Mouse (Mus musculus): ENCODE results near the gene Gm49322. TPM values are rescaled to one million over a fixed set of nuclear protein-coding genes. Genes with fewer than 3 reads are reported as not detected.

The Gm49322 gene
- polyA plus RNA-seq, 1 experiment from 2014 or later, result 3.1 TPM

DNA sequence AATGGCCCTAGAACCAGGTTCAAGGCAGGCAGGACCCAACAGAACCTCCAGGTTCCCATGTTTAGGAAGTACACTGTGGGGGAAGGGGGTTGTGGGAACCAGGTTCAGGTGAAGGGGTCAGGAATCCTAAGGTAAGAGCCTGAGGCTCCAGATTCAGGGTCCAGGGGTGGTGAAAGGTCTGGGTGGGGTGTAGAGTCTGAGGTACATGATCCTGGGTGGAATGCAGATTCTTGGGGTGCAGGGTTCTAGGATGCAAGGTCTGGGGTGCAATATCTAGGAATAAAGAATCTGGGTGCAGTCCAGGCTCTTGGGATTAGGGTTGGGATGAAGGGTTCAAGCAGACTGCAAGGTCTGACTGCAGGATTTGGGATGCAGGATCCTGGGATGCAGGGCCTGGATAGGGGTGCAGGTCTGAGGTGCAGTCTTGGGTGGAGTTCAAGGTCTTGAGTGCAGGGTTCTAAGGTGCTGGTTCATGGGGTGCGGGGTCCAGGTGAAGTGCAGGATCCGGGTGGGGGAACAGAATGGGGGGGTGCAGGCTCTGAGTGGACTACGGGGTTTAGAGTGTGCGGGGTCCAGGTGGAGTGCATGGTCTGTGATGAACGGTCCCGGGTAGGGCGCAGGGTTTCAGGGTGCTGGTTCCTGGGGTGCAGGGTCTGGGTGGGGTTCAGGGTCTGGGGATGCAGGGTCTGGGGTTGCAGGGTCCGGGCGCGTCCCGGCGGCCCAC lies 49.7 kb downstream of the Gm49322 start:
- whole genome bisulfite sequencing, result 3% methylated on average over 12 of the region's 12 CpGs
- Histone ChIP-seq H3K4me3 (ENCODE audit: low read depth, low read length) (peak overlapping the region; percentile 92), H3K27ac (ENCODE audit: low read depth, low read length) (0 out of 2 replicates have a peak overlapping the region, but pooled peaks have one; percentile 58), H3K4me1 (ENCODE audit: control insufficient read depth, insufficient read depth, low read length) (peaks cover 8% of the 10 kb centered on the region), H3K9ac (ENCODE audit: low read length) (peak overlapping the region; percentile 95), H3K27me3 (ENCODE audit: control insufficient read depth, insufficient read depth, low read length) (no peaks in the 10 kb centered on the region), H3K9me3 (ENCODE audit: control insufficient read depth, low read length) (no peaks in the 10 kb centered on the region), H3K36me3 (ENCODE audit: control insufficient read depth, insufficient read depth, low read length) (no peaks in the 10 kb centered on the region), H3K4me2 (ENCODE audit: low read depth) (peak overlapping the region; percentile 92)
- ATAC-seq (ENCODE audit: insufficient read depth, low FRiP score, low TSS enrichment), result peak; percentile 48
- DNase-seq (ENCODE audit: low spot score), result no peak

DNA sequence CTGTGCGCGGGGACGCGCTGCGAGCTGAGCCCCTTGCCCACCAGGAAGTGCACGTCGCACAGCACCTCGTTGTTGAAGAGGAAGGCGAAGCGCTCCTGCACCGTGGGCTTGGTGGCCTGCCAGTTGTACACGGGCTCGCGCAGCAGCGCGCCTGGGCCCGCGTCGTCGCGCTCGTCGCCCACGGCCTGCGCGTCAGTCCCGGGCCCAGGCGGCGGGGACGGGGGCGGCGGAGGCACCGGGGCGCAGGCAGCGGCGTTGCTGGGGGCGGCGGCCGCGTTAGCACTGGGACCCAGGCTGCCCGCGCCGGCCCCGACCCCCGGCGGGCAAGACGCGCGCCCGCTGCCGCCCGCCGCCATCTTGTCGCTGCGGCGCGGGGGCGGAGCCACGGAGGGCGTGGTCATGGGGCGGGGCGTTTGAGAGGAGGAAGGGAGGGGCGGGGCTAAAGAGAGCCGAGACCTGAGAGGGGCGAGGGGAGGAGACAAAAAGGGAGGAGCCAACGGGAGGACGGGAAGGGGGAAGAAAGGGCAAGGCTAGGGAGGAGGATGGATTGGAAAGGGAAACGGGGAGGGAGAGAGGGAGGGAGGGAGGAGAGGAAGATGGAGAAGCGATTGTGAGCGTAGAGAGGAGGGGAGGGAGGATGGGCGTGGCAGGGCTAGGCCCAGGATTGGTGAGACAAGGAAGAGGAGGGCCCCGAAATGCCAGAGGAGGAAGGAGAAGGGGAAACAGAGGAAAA lies 50.5 kb downstream of the Gm49322 start:
- Histone ChIP-seq H3K36me3 (ENCODE audit: control insufficient read depth, insufficient read depth, low read length) (no peaks in the 10 kb centered on the region), H3K4me2 (ENCODE audit: low read depth) (peak overlapping the region; percentile 92), H3K27ac (ENCODE audit: low read depth, low read length) (peak overlapping the region; percentile 78), H3K9me3 (ENCODE audit: control insufficient read depth, low read length) (no peaks in the 10 kb centered on the region), H3K9ac (ENCODE audit: low read length) (peak overlapping the region; percentile 95), H3K27me3 (ENCODE audit: control insufficient read depth, insufficient read depth, low read length) (no peaks in the 10 kb centered on the region), H3K4me1 (ENCODE audit: control insufficient read depth, insufficient read depth, low read length) (peaks cover 8% of the 10 kb centered on the region), H3K4me3 (ENCODE audit: low read depth, low read length) (peak overlapping the region; percentile 92)
- under 1% methylated on average over 71 of the region's 72 CpGs for WGBS
- ATAC-seq (ENCODE audit: insufficient read depth, low FRiP score, low TSS enrichment) (peak; percentile 65), DNase-seq (ENCODE audit: low spot score) (peak; percentile 98)

GRCm38 (mm10) chr10:80656863-80657623 lies 51.2 kb downstream of the Gm49322 start, which contains the start of gene Btbd2:
Gene Btbd2 (minus strand): TSS chr10:80657071.
- H3K27me3 ChIP-seq (ENCODE audit: control insufficient read depth, insufficient read depth, low read length), result no peaks in the 10 kb centered on the region
- H3K27ac ChIP-seq (ENCODE audit: low read depth, low read length), result peak within 1 kb of the TSS; percentile 78
- WGBS, result 19% methylated on average over 15 of the region's 15 CpGs
- peak within 1 kb of the TSS; percentile 95 for H3K9ac ChIP-seq (ENCODE audit: low read length)
- H3K4me1 ChIP-seq (ENCODE audit: control insufficient read depth, insufficient read depth, low read length), result peaks cover 8% of the 10 kb centered on the region
- ATAC-seq (ENCODE audit: insufficient read depth, low FRiP score, low TSS enrichment) (peak; percentile 20), DNase-seq (ENCODE audit: low spot score) (no peak)
- peak within 1 kb of the TSS; percentile 92 for H3K4me3 ChIP-seq (ENCODE audit: low read depth, low read length)
- peak within 1 kb of the TSS; percentile 92 for H3K4me2 ChIP-seq (ENCODE audit: low read depth)
- H3K36me3 ChIP-seq (ENCODE audit: control insufficient read depth, insufficient read depth, low read length), result no peaks in the 10 kb centered on the region
- H3K9me3 ChIP-seq (ENCODE audit: control insufficient read depth, low read length), result no peaks in the 10 kb centered on the region

- Histone ChIP-seq H3K36me3 (ENCODE audit: control insufficient read depth, insufficient read depth, low read length) (no peaks in the 10 kb centered on the region), H3K9ac (ENCODE audit: low read length) (no peak overlapping the region), H3K4me3 (ENCODE audit: low read depth, low read length) (no peak overlapping the region), H3K27ac (ENCODE audit: low read depth, low read length) (no peak overlapping the region), H3K9me3 (ENCODE audit: control insufficient read depth, low read length) (no peaks in the 10 kb centered on the region), H3K4me1 (ENCODE audit: control insufficient read depth, insufficient read depth, low read length) (peaks cover 8% of the 10 kb centered on the region), H3K27me3 (ENCODE audit: control insufficient read depth, insufficient read depth, low read length) (no peaks in the 10 kb centered on the region), H3K4me2 (ENCODE audit: low read depth) (no peak overlapping the region)
- 85% methylated on average over 14 of the region's 14 CpGs for WGBS
- ATAC-seq (ENCODE audit: insufficient read depth, low FRiP score, low TSS enrichment), result no peak
- DNase-seq (ENCODE audit: low spot score), result no peak
These were observed 52.5 kb downstream of the Gm49322 start for GRCm38 (mm10) chr10:80658194-80658840.

DNA sequence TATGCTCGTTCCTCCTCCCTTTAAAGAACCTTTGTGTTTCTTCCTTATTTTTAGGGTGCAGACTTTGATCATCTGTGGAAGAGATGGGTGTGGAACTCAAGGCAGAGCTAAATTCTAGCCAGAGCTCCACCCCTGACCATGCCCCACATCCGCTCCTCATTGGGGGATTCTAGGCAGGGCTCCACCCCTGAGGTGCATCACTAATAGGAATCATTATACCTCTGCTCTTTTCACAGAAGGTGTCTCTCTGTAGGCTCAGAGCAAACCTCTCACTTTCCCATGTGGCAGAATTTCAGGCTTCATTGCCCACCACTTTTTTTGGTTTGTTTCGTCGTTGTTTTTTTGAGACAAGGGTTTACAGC lies 53.0 kb downstream of the Gm49322 start:
- Histone ChIP-seq H3K9ac (ENCODE audit: low read length) (no peak overlapping the region), H3K27ac (ENCODE audit: low read depth, low read length) (no peak overlapping the region), H3K4me1 (ENCODE audit: control insufficient read depth, insufficient read depth, low read length) (peaks cover 8% of the 10 kb centered on the region), H3K4me3 (ENCODE audit: low read depth, low read length) (no peak overlapping the region), H3K27me3 (ENCODE audit: control insufficient read depth, insufficient read depth, low read length) (no peaks in the 10 kb centered on the region), H3K9me3 (ENCODE audit: control insufficient read depth, low read length) (no peaks in the 10 kb centered on the region), H3K36me3 (ENCODE audit: control insufficient read depth, insufficient read depth, low read length) (no peaks in the 10 kb centered on the region), H3K4me2 (ENCODE audit: low read depth) (no peak overlapping the region)
- ATAC-seq (ENCODE audit: insufficient read depth, low FRiP score, low TSS enrichment), result no peak
- 69% methylated on average over 4 of the region's 4 CpGs for WGBS
- DNase-seq (ENCODE audit: low spot score), result no peak

DNA sequence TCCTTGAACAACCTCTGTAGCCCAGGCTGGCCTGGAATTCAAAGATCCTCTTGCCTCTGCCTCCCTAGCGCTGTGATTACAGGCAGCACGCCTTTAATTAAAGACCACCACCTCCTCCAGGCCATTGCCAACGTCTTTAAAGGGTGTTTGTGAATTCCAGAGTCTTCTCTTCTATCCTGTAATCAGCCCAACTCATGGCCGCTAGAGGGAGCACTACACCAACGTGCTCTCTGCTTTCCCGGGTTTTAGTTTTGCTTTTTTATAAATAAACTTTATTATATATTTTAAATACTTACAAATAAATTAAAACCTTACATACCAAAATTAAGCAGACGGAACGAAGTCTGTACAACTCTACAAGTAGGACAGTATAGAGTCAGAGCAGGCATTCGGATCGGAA lies 53.4 kb downstream of the Gm49322 start:
- H3K27ac ChIP-seq (ENCODE audit: low read depth, low read length), result no peak overlapping the region

DNA sequence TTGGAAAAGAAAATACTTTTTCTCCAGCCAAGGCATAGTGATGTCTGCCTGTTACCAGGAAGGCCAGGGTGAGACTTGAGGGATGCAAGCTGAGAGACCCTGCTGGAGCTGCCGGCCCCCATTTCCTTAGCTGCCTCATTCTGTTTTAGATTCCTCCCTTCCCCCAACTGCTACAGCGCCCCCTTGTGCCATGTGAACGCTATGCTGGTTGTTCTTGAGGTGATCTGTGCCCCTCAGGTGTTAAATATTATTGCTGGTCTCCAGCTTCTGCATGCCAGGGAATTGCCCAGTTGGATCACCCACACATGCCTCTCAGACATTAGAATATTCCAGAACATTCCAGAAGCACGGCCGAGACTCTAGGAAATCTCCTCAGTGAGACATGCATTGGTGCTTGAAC lies 55.3 kb downstream of the Gm49322 start:
- H3K27me3 ChIP-seq (ENCODE audit: control insufficient read depth, insufficient read depth, low read length), result no peaks in the 10 kb centered on the region
- no peak overlapping the region for H3K4me3 ChIP-seq (ENCODE audit: low read depth, low read length)
- H3K4me1 ChIP-seq (ENCODE audit: control insufficient read depth, insufficient read depth, low read length), result 0 out of 2 replicates have a peak, but pooled peaks cover 4% of the 10 kb centered on the region
- H3K27ac ChIP-seq (ENCODE audit: low read depth, low read length), result no peak overlapping the region
- no peaks in the 10 kb centered on the region for H3K36me3 ChIP-seq (ENCODE audit: control insufficient read depth, insufficient read depth, low read length)
- DNase-seq (ENCODE audit: low spot score), result peak; percentile 47
- H3K4me2 ChIP-seq (ENCODE audit: low read depth), result no peak overlapping the region
- no peaks in the 10 kb centered on the region for H3K9me3 ChIP-seq (ENCODE audit: control insufficient read depth, low read length)
- no peak overlapping the region for H3K9ac ChIP-seq (ENCODE audit: low read length)
- WGBS, result 36% methylated on average over 5 of the region's 5 CpGs
- no peak for ATAC-seq (ENCODE audit: insufficient read depth, low FRiP score, low TSS enrichment)

More for the DNA sequence above, 53.4 kb downstream of the Gm49322 start:
- 19% methylated on average over 10 of the region's 10 CpGs for WGBS
- no peak overlapping the region for H3K4me3 ChIP-seq (ENCODE audit: low read depth, low read length)
- H3K27me3 ChIP-seq (ENCODE audit: control insufficient read depth, insufficient read depth, low read length), result no peaks in the 10 kb centered on the region
- H3K4me2 ChIP-seq (ENCODE audit: low read depth), result no peak overlapping the region
- H3K9me3 ChIP-seq (ENCODE audit: control insufficient read depth, low read length), result no peaks in the 10 kb centered on the region
- no peak overlapping the region for H3K9ac ChIP-seq (ENCODE audit: low read length)
- peak; percentile 76 for DNase-seq (ENCODE audit: low spot score)
- no peak for ATAC-seq (ENCODE audit: insufficient read depth, low FRiP score, low TSS enrichment)
- H3K36me3 ChIP-seq (ENCODE audit: control insufficient read depth, insufficient read depth, low read length), result no peaks in the 10 kb centered on the region
- H3K4me1 ChIP-seq (ENCODE audit: control insufficient read depth, insufficient read depth, low read length), result peaks cover 8% of the 10 kb centered on the region

- Histone ChIP-seq H3K27ac (ENCODE audit: low read depth, low read length) (no peak overlapping the region), H3K9ac (ENCODE audit: low read length) (no peak overlapping the region), H3K9me3 (ENCODE audit: control insufficient read depth, low read length) (no peaks in the 10 kb centered on the region), H3K4me3 (ENCODE audit: low read depth, low read length) (no peak overlapping the region), H3K36me3 (ENCODE audit: control insufficient read depth, insufficient read depth, low read length) (peaks cover 19% of the 10 kb centered on the region), H3K4me1 (ENCODE audit: control insufficient read depth, insufficient read depth, low read length) (0 out of 2 replicates have a peak, but pooled peaks cover 4% of the 10 kb centered on the region), H3K27me3 (ENCODE audit: control insufficient read depth, insufficient read depth, low read length) (no peaks in the 10 kb centered on the region), H3K4me2 (ENCODE audit: low read depth) (no peak overlapping the region)
- DNase-seq (ENCODE audit: low spot score) (no peak), ATAC-seq (ENCODE audit: insufficient read depth, low FRiP score, low TSS enrichment) (no peak)
- WGBS, result 50% methylated on average over 5 of the region's 5 CpGs
These were observed 57.8 kb downstream of the Gm49322 start for GRCm38 (mm10) chr10:80663485-80664196.
